In the genomic region with DNA sequence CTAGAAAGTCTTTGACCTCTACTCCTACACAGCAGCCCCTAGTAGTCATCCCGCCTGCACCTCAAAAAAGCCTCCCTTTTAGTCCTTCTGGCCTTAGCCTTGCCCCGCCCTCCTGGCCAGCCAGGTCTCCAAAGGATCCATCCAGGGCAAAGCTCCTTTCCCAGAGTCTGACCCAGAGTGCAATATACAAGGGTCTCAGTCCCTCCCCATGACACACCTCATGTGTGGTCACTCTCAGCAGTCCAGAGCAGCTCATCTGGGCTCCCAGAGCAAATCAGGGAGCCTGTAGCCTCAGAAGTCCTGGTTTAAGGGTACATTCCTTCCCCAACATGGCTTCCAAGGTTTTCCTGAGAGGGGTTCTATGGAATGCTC, we compare ENCODE assay signal across 8 mouse cellular contexts. TPM values are rescaled to one million over a fixed set of nuclear protein-coding genes. Genes with fewer than 3 reads are reported as not detected.
DNase-seq lines count a peak whose midpoint lies in the region; ATAC-seq and TF ChIP-seq lines count a peak whose summit lies in the region.
"Had no signal": no experiment of that assay in that cellular context is flagged by ENCODE, and none has a peak within 500 bp of the region (broad histone marks: within the 10 kb centered on the region; RNA-seq: fewer than 3 reads in every experiment).

No protein-coding gene starts in this region.

- no peak overlapping the region for H3K4me3 ChIP-seq in lung, embryonic 14.5 days (ENCODE audit: low read depth, low read length)
- no peak overlapping the region for H3K4me3 ChIP-seq in forebrain, embryonic 14.5 days (ENCODE audit: low read depth, low read length)
- no peak overlapping the region for H3K4me3 ChIP-seq in intestine, postnatal 0 days (ENCODE audit: low read depth, low read length)
- H3K4me3 ChIP-seq in stomach, embryonic 15.5 days (replicated peaks), result 0 out of 2 replicates have a peak overlapping the region, but pooled peaks have one; percentile 11
- H3K4me3 ChIP-seq: heart, adult 2 months had no signal

- no peak overlapping the region for H3K27ac ChIP-seq in lung, embryonic 14.5 days (ENCODE audit: low read depth)
- peak overlapping the region; percentile 28; the same call in 1 of the 2 replicates for H3K27ac ChIP-seq in forebrain, embryonic 14.5 days (ENCODE audit: low read depth, low read length)
- H3K27ac ChIP-seq in intestine, postnatal 0 days (ENCODE audit: low read depth, low read length), result no peak overlapping the region
- no peak overlapping the region for H3K27ac ChIP-seq in stomach, embryonic 15.5 days
- H3K27ac ChIP-seq: heart, adult 2 months had no signal

- H3K4me1 ChIP-seq in lung, embryonic 14.5 days (ENCODE audit: insufficient read depth), result peaks cover 9% of the 10 kb centered on the region
- H3K4me1 ChIP-seq in forebrain, embryonic 14.5 days (ENCODE audit: control insufficient read depth, insufficient read depth, low read length), result peaks cover 15% of the 10 kb centered on the region
- H3K4me1 ChIP-seq in intestine, postnatal 0 days (replicated peaks; ENCODE audit: control insufficient read depth, insufficient read depth, low read length), result no peaks in the 10 kb centered on the region
- peaks cover 9% of the 10 kb centered on the region for H3K4me1 ChIP-seq in stomach, embryonic 15.5 days

- no peaks in the 10 kb centered on the region for H3K36me3 ChIP-seq in lung, embryonic 14.5 days (ENCODE audit: insufficient read depth)
- H3K36me3 ChIP-seq in forebrain, embryonic 14.5 days (ENCODE audit: control insufficient read depth, insufficient read depth, low read length), result no peaks in the 10 kb centered on the region
- no peaks in the 10 kb centered on the region for H3K36me3 ChIP-seq in intestine, postnatal 0 days (ENCODE audit: control insufficient read depth, insufficient read depth)
- H3K36me3 ChIP-seq in stomach, embryonic 15.5 days, result no peaks in the 10 kb centered on the region

- no peak for TF ChIP-seq CTCF in lung, embryonic 14.5 days (IDR thresholded peaks at IDR 0.05; ENCODE audit: low read depth)
- no peak for TF ChIP-seq CTCF in intestine, postnatal 0 days (IDR thresholded peaks at IDR 0.05; ENCODE audit: low read depth)

- H3K27me3 ChIP-seq in lung, embryonic 14.5 days (ENCODE audit: insufficient read depth, low read length), result peaks cover 5% of the 10 kb centered on the region; the same call in 1 of the 2 replicates
- no peaks in the 10 kb centered on the region for H3K27me3 ChIP-seq in forebrain, embryonic 14.5 days (replicated peaks; ENCODE audit: control insufficient read depth, insufficient read depth, low read length)
- 0 out of 2 replicates have a peak, but pooled peaks cover 4% of the 10 kb centered on the region for H3K27me3 ChIP-seq in intestine, postnatal 0 days (replicated peaks; ENCODE audit: control insufficient read depth, insufficient read depth, low read length)
- H3K27me3 ChIP-seq in stomach, embryonic 15.5 days (replicated peaks), result no peaks in the 10 kb centered on the region

- DNase-seq in lung, embryonic 14.5 days, result no peak
- DNase-seq in lung, adult 18-20 months, result no peak
- no peak for DNase-seq in forebrain, embryonic 14.5 days (ENCODE audit: low spot score)
- no peak for DNase-seq in spleen, adult 18-20 months
- DNase-seq in spleen, postnatal 10 days (ENCODE audit: low spot score in 2 of 2), result no peak

- H3K9me3 ChIP-seq in lung, embryonic 14.5 days (ENCODE audit: low read depth, low read length), result no peaks in the 10 kb centered on the region; the same call in 1 of the 2 replicates
- no peaks in the 10 kb centered on the region for H3K9me3 ChIP-seq in forebrain, embryonic 14.5 days (replicated peaks; ENCODE audit: control insufficient read depth, low read length)
- no peaks in the 10 kb centered on the region for H3K9me3 ChIP-seq in intestine, postnatal 0 days (ENCODE audit: control insufficient read depth)
- no peaks in the 10 kb centered on the region for H3K9me3 ChIP-seq in stomach, embryonic 15.5 days

- no peak overlapping the region for H3K9ac ChIP-seq in lung, embryonic 14.5 days
- H3K9ac ChIP-seq in forebrain, embryonic 14.5 days (ENCODE audit: low read length), result peak overlapping the region; percentile 30; the same call in 1 of the 2 replicates
- H3K9ac ChIP-seq in intestine, postnatal 0 days (ENCODE audit: low read depth, low read length), result no peak overlapping the region
- no peak overlapping the region for H3K9ac ChIP-seq in stomach, embryonic 15.5 days

- WGBS in lung, embryonic 14.5 days, result 57% methylated on average over 2 of the region's 2 CpGs
- WGBS in forebrain, embryonic 14.5 days, result 40% methylated on average over 2 of the region's 2 CpGs
- WGBS in intestine, postnatal 0 days, result 49% methylated on average over 2 of the region's 2 CpGs
- 48% methylated on average over 2 of the region's 2 CpGs for WGBS in stomach, embryonic 15.5 days

- peak; percentile 15; the same call in 1 of the 2 replicates for ATAC-seq in lung, embryonic 14.5 days (ENCODE audit: insufficient read depth)
- peak; percentile 37 for ATAC-seq in forebrain, embryonic 14.5 days
- no peak for ATAC-seq in intestine, postnatal 0 days
- ATAC-seq in stomach, embryonic 15.5 days (ENCODE audit: insufficient read depth, low FRiP score, low read depth), result no peak

- H3K4me2 ChIP-seq in lung, embryonic 14.5 days, result peak overlapping the region; percentile 53
- peak overlapping the region; percentile 45 for H3K4me2 ChIP-seq in forebrain, embryonic 14.5 days (ENCODE audit: low read length)
- H3K4me2 ChIP-seq in intestine, postnatal 0 days (replicated peaks; ENCODE audit: low read depth), result 0 out of 2 replicates have a peak overlapping the region, but pooled peaks have one; percentile 13
- peak overlapping the region; percentile 43 for H3K4me2 ChIP-seq in stomach, embryonic 15.5 days

RNA-seq across cellular contexts. Expression of a gene that starts 5.3 kb away (rescaled TPM):
- polyA plus RNA-seq in lung, embryonic 14.5 days (2014; fragmentation: Nextera tagmentation; extraction: Ambion mirVana), result not detected in 2 replicates
- polyA plus RNA-seq in forebrain, embryonic 14.5 days (2014; fragmentation: Nextera tagmentation; extraction: Ambion mirVana), result 0.06 and 0.09 TPM in 2 replicates
- polyA plus RNA-seq in intestine, postnatal 0 days (2015; fragmentation: Nextera tagmentation; extraction: Ambion mirVana), result not detected in 2 replicates
- polyA plus RNA-seq in stomach, embryonic 15.5 days (2015; fragmentation: Nextera tagmentation; extraction: Ambion mirVana), result 0.14 and 0.24 TPM in 2 replicates

RNA-seq across cellular contexts. Expression of a gene that starts 10.5 kb away (rescaled TPM):
- polyA plus RNA-seq in lung, embryonic 14.5 days (2014; fragmentation: Nextera tagmentation; extraction: Ambion mirVana), result 0.29 and 0.42 TPM in 2 replicates
- polyA plus RNA-seq in forebrain, embryonic 14.5 days (2014; fragmentation: Nextera tagmentation; extraction: Ambion mirVana), result 0.09 and 0.17 TPM in 2 replicates
- polyA plus RNA-seq in intestine, postnatal 0 days (2015; fragmentation: Nextera tagmentation; extraction: Ambion mirVana), result 0.09 and 0.18 TPM in 2 replicates
- 0.32 and 0.57 TPM in 2 replicates for polyA plus RNA-seq in stomach, embryonic 15.5 days (2015; fragmentation: Nextera tagmentation; extraction: Ambion mirVana)

RNA-seq across cellular contexts. Expression of a gene that starts 24.3 kb away (rescaled TPM):
- polyA plus RNA-seq in lung, embryonic 14.5 days (2014; fragmentation: Nextera tagmentation; extraction: Ambion mirVana), result 0.07 TPM in 2 replicates
- 0.49 and 0.51 TPM in 2 replicates for polyA plus RNA-seq in forebrain, embryonic 14.5 days (2014; fragmentation: Nextera tagmentation; extraction: Ambion mirVana)
- polyA plus RNA-seq in intestine, postnatal 0 days (2015; fragmentation: Nextera tagmentation; extraction: Ambion mirVana), result not detected in 2 replicates
- 0.04 TPM in 1 of 2 replicates, not detected in the other for polyA plus RNA-seq in stomach, embryonic 15.5 days (2015; fragmentation: Nextera tagmentation; extraction: Ambion mirVana)

RNA-seq across cellular contexts. Expression of a gene that starts 26.0 kb away (rescaled TPM):
- 119 and 120 TPM in 2 replicates for polyA plus RNA-seq in lung, embryonic 14.5 days (2014; fragmentation: Nextera tagmentation; extraction: Ambion mirVana)
- polyA plus RNA-seq in forebrain, embryonic 14.5 days (2014; fragmentation: Nextera tagmentation; extraction: Ambion mirVana), result 111 and 112 TPM in 2 replicates
- 40.1 and 40.5 TPM in 2 replicates for polyA plus RNA-seq in intestine, postnatal 0 days (2015; fragmentation: Nextera tagmentation; extraction: Ambion mirVana)
- 85.9 and 90.0 TPM in 2 replicates for polyA plus RNA-seq in stomach, embryonic 15.5 days (2015; fragmentation: Nextera tagmentation; extraction: Ambion mirVana)

RNA-seq across cellular contexts. Expression of a gene that starts 35.2 kb away (rescaled TPM):
- polyA plus RNA-seq in lung, embryonic 14.5 days (2014; fragmentation: Nextera tagmentation; extraction: Ambion mirVana), result 12.2 and 14.2 TPM in 2 replicates
- 10.6 and 13.8 TPM in 2 replicates for polyA plus RNA-seq in forebrain, embryonic 14.5 days (2014; fragmentation: Nextera tagmentation; extraction: Ambion mirVana)
- polyA plus RNA-seq in intestine, postnatal 0 days (2015; fragmentation: Nextera tagmentation; extraction: Ambion mirVana), result 23.5 and 24.4 TPM in 2 replicates
- 18.6 and 21.2 TPM in 2 replicates for polyA plus RNA-seq in stomach, embryonic 15.5 days (2015; fragmentation: Nextera tagmentation; extraction: Ambion mirVana)

Comparison
In these comparisons a context has a peak if more than half of its experiments do, and no peak if none do; other contexts are left out.
1. ATAC-seq: peak in lung, embryonic 14.5 days (single experiment) and forebrain, embryonic 14.5 days (single experiment); none in intestine, postnatal 0 days (single experiment) and stomach, embryonic 15.5 days (single experiment).
2. Peak in every context shown above with its lines, with median percentiles within 50 percentile points of each other: H3K4me2 ChIP-seq.